Mouse (Mus musculus) central nervous system, embryonic 18 days (tissue): ENCODE data around the gene Sstr2. TPM values are rescaled to one million over a fixed set of nuclear protein-coding genes. Genes with fewer than 3 reads are reported as not detected.

Experiments used
- polyA plus RNA-seq: library from polyadenylated mRNA; depleted of rRNA; stranded (reverse); fragments of >200 nt; gene quantifications from 2 replicates; pipeline ENCODE4 v1.2.3, GENCODE M21; 2012; rRNA removed

Gene Sstr2
- 26.3 and 29.3 TPM in 2 replicates for polyA plus RNA-seq

GRCm38 (mm10) chr11:113618672-113619419 is at the start of gene Sstr2:
Gene Sstr2, plus strand, starts transcription at chr11:113619342.

DNA sequence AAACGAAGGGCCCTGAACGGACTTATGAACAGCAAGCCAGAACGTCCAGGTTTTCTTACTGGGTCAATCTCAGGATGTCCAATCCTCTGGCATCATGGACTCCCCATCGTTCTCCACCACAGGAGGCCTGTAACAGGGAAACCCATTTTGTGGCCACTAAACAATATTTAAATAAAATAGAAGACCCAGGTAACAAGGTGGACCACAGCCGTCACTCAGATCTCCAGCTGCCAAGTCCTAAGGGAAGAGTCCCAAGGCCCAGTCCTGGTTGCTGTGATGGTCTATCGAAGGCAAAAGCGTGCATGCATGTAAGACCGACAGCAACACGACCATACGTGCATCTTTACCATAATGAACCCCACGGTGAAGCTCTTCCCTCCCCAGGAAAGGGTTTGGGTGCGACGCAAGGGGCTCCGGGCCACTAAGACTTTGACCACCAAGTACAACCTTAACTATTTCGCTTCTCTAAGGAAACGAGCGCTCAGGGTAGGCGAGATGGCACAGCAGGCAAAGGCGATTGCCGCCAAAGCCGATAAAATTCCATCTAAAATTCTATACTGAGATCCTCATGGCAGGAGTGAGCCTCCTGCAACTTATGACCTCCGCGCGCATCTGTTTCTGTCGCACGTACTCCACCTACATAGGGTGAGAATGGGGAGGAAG is 29.7 kb downstream of the Sstr2 start, which contains the start of gene Cog1:
Gene Cog1, plus strand, starts transcription at position 480 of the 663 bp plus-strand sequence.

GRCm38 (mm10) chr11:113649353-113650210 is 30.4 kb downstream of the Sstr2 start, which contains the start of gene Slc39a11:
Gene Slc39a11, minus strand, starts transcription at chr11:113650079.

Other genes with a start within 250 kb of the Sstr2 start
- 48.7 and 49.8 TPM in 2 replicates for gene Cog1, start 29.8 kb downstream of the Sstr2 start, polyA plus RNA-seq
- gene Slc39a11, start 30.7 kb downstream of the Sstr2 start, polyA plus RNA-seq: 25.1 and 27.8 TPM in 2 replicates
- 30.5 and 31.8 TPM in 2 replicates for gene Fam104a, start 64.8 kb downstream of the Sstr2 start, polyA plus RNA-seq
- gene D11Wsu47e, start 65.1 kb downstream of the Sstr2 start, polyA plus RNA-seq: 29.5 and 30.5 TPM in 2 replicates
- gene Cpsf4l, start 90.7 kb downstream of the Sstr2 start, polyA plus RNA-seq: 0.07 and 0.08 TPM in 2 replicates
- 46.2 and 50.7 TPM in 2 replicates for gene Cdc42ep4, start 132.5 kb downstream of the Sstr2 start, polyA plus RNA-seq